In the genomic region with DNA sequence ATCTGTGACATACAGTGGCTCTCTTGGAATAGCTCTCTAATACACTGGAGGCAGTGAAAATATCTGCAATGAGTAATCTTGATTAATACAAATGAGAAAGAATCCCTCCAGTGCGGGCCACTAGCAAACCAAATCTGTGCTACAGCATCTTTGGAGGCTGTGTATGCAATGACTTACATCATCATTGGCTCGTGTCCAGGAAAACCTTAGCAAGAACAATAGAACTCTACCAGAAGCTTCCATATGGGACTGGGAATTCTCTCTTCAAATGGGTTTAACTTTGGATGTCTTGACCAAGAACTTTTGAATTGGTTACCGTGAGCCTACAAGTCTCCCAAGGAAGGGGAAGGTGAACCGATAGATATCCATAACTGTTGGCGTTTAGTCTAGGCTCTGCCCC, we compare ENCODE assay signal across 30 mouse cellular contexts. TPM values are rescaled to one million over a fixed set of nuclear protein-coding genes. Genes with fewer than 3 reads are reported as not detected.
DNase-seq lines count a peak whose midpoint lies in the region; ATAC-seq and TF ChIP-seq lines count a peak whose summit lies in the region.
"Had no signal": no experiment of that assay in that cellular context is flagged by ENCODE, and none has a peak within 500 bp of the region (broad histone marks: within the 10 kb centered on the region; RNA-seq: fewer than 3 reads in every experiment).

No protein-coding gene starts in this region.

- H3K27ac ChIP-seq in forebrain, embryonic 14.5 days (ENCODE audit: low read depth, low read length) = no peak overlapping the region
- no peak overlapping the region for H3K27ac ChIP-seq in forebrain, embryonic 11.5 days (ENCODE audit: low read depth, low read length)
- no peak overlapping the region for H3K27ac ChIP-seq in kidney, postnatal 0 days
- no peak overlapping the region for H3K27ac ChIP-seq in liver, embryonic 12.5 days
- H3K27ac ChIP-seq: embryonic facial prominence, embryonic 15.5 days; hindbrain, embryonic 13.5 days; layer of hippocampus, adult 2 months; midbrain, embryonic 15.5 days; neural tube, embryonic 13.5 days; stomach, embryonic 15.5 days had no signal

- H3K36me3 ChIP-seq in forebrain, embryonic 14.5 days (ENCODE audit: control insufficient read depth, insufficient read depth, low read length) = no peaks in the 10 kb centered on the region
- H3K36me3 ChIP-seq in forebrain, embryonic 11.5 days (ENCODE audit: control insufficient read depth, insufficient read depth, low read length) = no peaks in the 10 kb centered on the region
- H3K36me3 ChIP-seq in kidney, postnatal 0 days (ENCODE audit: insufficient read depth, low read length) = no peaks in the 10 kb centered on the region
- no peaks in the 10 kb centered on the region for H3K36me3 ChIP-seq in liver, embryonic 12.5 days
- H3K36me3 ChIP-seq: embryonic facial prominence, embryonic 15.5 days; hindbrain, embryonic 13.5 days; midbrain, embryonic 15.5 days; neural tube, embryonic 13.5 days; stomach, embryonic 15.5 days had no signal

- no peak overlapping the region for H3K9ac ChIP-seq in forebrain, embryonic 14.5 days (ENCODE audit: low read length)
- H3K9ac ChIP-seq in forebrain, embryonic 11.5 days (ENCODE audit: low read length) = no peak overlapping the region
- no peak overlapping the region for H3K9ac ChIP-seq in kidney, postnatal 0 days (ENCODE audit: low read depth, low read length)
- no peak overlapping the region for H3K9ac ChIP-seq in liver, embryonic 12.5 days
- H3K9ac ChIP-seq: embryonic facial prominence, embryonic 15.5 days; hindbrain, embryonic 13.5 days; midbrain, embryonic 15.5 days; neural tube, embryonic 13.5 days; stomach, embryonic 15.5 days had no signal

- ATAC-seq in forebrain, embryonic 14.5 days = peak; percentile 27; the same call in 1 of the 2 replicates
- ATAC-seq in forebrain, embryonic 11.5 days (replicated peaks; ENCODE audit: low FRiP score) = no peak
- ATAC-seq in kidney, postnatal 0 days (replicated peaks; ENCODE audit: low FRiP score, low read depth) = no peak
- no peak for ATAC-seq in liver, embryonic 12.5 days
- ATAC-seq: inflammation-experienced regulatory T-cells, adult 6 months; midbrain, embryonic 15.5 days had no signal

- H3K27me3 ChIP-seq in forebrain, embryonic 14.5 days (replicated peaks; ENCODE audit: control insufficient read depth, insufficient read depth, low read length) = no peaks in the 10 kb centered on the region
- no peaks in the 10 kb centered on the region for H3K27me3 ChIP-seq in forebrain, embryonic 11.5 days (ENCODE audit: control insufficient read depth, insufficient read depth, low read length)
- no peaks in the 10 kb centered on the region for H3K27me3 ChIP-seq in kidney, postnatal 0 days (ENCODE audit: insufficient read depth, low read length)
- no peaks in the 10 kb centered on the region for H3K27me3 ChIP-seq in liver, embryonic 12.5 days (replicated peaks)
- H3K27me3 ChIP-seq: embryonic facial prominence, embryonic 15.5 days; hindbrain, embryonic 13.5 days; midbrain, embryonic 15.5 days; neural tube, embryonic 13.5 days; stomach, embryonic 15.5 days had no signal

- 71% methylated on average over 5 of the region's 5 CpGs for WGBS in forebrain, embryonic 14.5 days
- WGBS in forebrain, embryonic 11.5 days = 85% methylated on average over 5 of the region's 5 CpGs
- WGBS in kidney, postnatal 0 days = 84% methylated on average over 5 of the region's 5 CpGs
- WGBS in lung, adult 2 months = 68% methylated on average over 5 of the region's 5 CpGs
- WGBS in liver, embryonic 12.5 days (ENCODE audit: insufficient replicate concordance) = 69% methylated on average over 5 of the region's 5 CpGs

- no peak overlapping the region for H3K4me3 ChIP-seq in forebrain, embryonic 14.5 days (ENCODE audit: low read depth, low read length)
- H3K4me3 ChIP-seq in forebrain, embryonic 11.5 days (ENCODE audit: low read depth, low read length) = no peak overlapping the region
- no peak overlapping the region for H3K4me3 ChIP-seq in kidney, postnatal 0 days (replicated peaks; ENCODE audit: low read depth, low read length)
- no peak overlapping the region for H3K4me3 ChIP-seq in lung, adult 2 months (replicated peaks; ENCODE audit: extremely low read depth, low read depth, low read length)
- H3K4me3 ChIP-seq in liver, embryonic 12.5 days = no peak overlapping the region
- H3K4me3 ChIP-seq: embryonic facial prominence, embryonic 15.5 days; hindbrain, embryonic 13.5 days; layer of hippocampus, adult 2 months; midbrain, embryonic 15.5 days; myocyte; neural tube, embryonic 13.5 days; stomach, embryonic 15.5 days had no signal

- no peak overlapping the region for H3K4me2 ChIP-seq in forebrain, embryonic 14.5 days (ENCODE audit: low read length)
- no peak overlapping the region for H3K4me2 ChIP-seq in forebrain, embryonic 11.5 days (ENCODE audit: low read depth, low read length, severe bottlenecking)
- no peak overlapping the region for H3K4me2 ChIP-seq in kidney, postnatal 0 days (ENCODE audit: low read length)
- H3K4me2 ChIP-seq in liver, embryonic 12.5 days = no peak overlapping the region
- H3K4me2 ChIP-seq: embryonic facial prominence, embryonic 15.5 days; heart, embryonic 11.5 days; hindbrain, embryonic 13.5 days; midbrain, embryonic 15.5 days; neural tube, embryonic 13.5 days; stomach, embryonic 15.5 days had no signal

- DNase-seq in forebrain, embryonic 14.5 days (ENCODE audit: low spot score) = peak; percentile 59
- DNase-seq in forebrain, embryonic 11.5 days (ENCODE audit: low spot score) = no peak
- peak; percentile 10 for DNase-seq in kidney, postnatal 0 days (ENCODE audit: low spot score)
- DNase-seq in kidney, adult 9 months = no peak
- peak; percentile 2 for DNase-seq in lung, postnatal 36 days
- no peak for DNase-seq in lung, adult 2 months
- peak; percentile 73 for DNase-seq in brain, adult 2 months (ENCODE audit: low read depth, low spot score)
- DNase-seq: adrenal gland, adult 8-10 months; cerebellum, adult 8-10 months; cerebellum, postnatal 36 days; embryo, embryonic 11 days; heart, postnatal 14 days; kidney, adult 18-20 months; kidney, postnatal 14 days; liver; lung, postnatal 4 days; thymus, adult 18-20 months; thymus, postnatal 36 days had no signal

- no peaks in the 10 kb centered on the region for H3K9me3 ChIP-seq in forebrain, embryonic 14.5 days (replicated peaks; ENCODE audit: control insufficient read depth, low read length)
- no peaks in the 10 kb centered on the region for H3K9me3 ChIP-seq in forebrain, embryonic 11.5 days (ENCODE audit: control insufficient read depth, low read length)
- H3K9me3 ChIP-seq in kidney, postnatal 0 days (replicated peaks; ENCODE audit: low read length) = no peaks in the 10 kb centered on the region
- H3K9me3 ChIP-seq in liver, embryonic 12.5 days (replicated peaks) = no peaks in the 10 kb centered on the region
- H3K9me3 ChIP-seq: embryonic facial prominence, embryonic 15.5 days; hindbrain, embryonic 13.5 days; midbrain, embryonic 15.5 days; neural tube, embryonic 13.5 days; stomach, embryonic 15.5 days had no signal

- no peak for TF ChIP-seq CTCF in kidney, postnatal 0 days (IDR thresholded peaks at IDR 0.05; ENCODE audit: low read depth)
- no peak for TF ChIP-seq CTCF in lung, adult 2 months (IDR thresholded peaks at IDR 0.05; ENCODE audit: insufficient read depth, low read length)

- H3K4me1 ChIP-seq in forebrain, embryonic 14.5 days (ENCODE audit: control insufficient read depth, insufficient read depth, low read length) = no peaks in the 10 kb centered on the region
- no peaks in the 10 kb centered on the region for H3K4me1 ChIP-seq in forebrain, embryonic 11.5 days (replicated peaks; ENCODE audit: control insufficient read depth, insufficient read depth, low read length)
- H3K4me1 ChIP-seq in kidney, postnatal 0 days (replicated peaks; ENCODE audit: insufficient read depth, low read length) = no peaks in the 10 kb centered on the region
- H3K4me1 ChIP-seq in lung, adult 2 months (ENCODE audit: control insufficient read depth, insufficient read depth, low read length) = no peaks in the 10 kb centered on the region
- H3K4me1 ChIP-seq in liver, embryonic 12.5 days = no peaks in the 10 kb centered on the region
- H3K4me1 ChIP-seq: embryonic facial prominence, embryonic 15.5 days; hindbrain, embryonic 13.5 days; midbrain, embryonic 15.5 days; neural tube, embryonic 13.5 days; stomach, embryonic 15.5 days had no signal

- TF ChIP-seq POLR2A in lung, adult 2 months (IDR thresholded peaks at IDR 0.05; ENCODE audit: borderline replicate concordance, extremely low read depth, low read depth, low read length) = no peak

RNA-seq across cellular contexts. Expression of a gene that starts 25.9 kb away (rescaled TPM):
- 1.8 and 2.1 TPM in 2 replicates for polyA plus RNA-seq in forebrain, embryonic 14.5 days (2014; fragmentation: Nextera tagmentation; extraction: Ambion mirVana)
- polyA plus RNA-seq in forebrain, embryonic 11.5 days (2014; fragmentation: Nextera tagmentation; extraction: Ambion mirVana) = 2.4 and 2.9 TPM in 2 replicates
- polyA plus RNA-seq in kidney, postnatal 0 days (2015; fragmentation: Nextera tagmentation; extraction: Ambion mirVana) = not detected in 2 replicates
- not detected in 2 replicates for polyA plus RNA-seq in lung, adult 2 months (2012; rRNA removed)
- polyA plus RNA-seq in liver, embryonic 12.5 days (2016; fragmentation: Nextera tagmentation; extraction: Ambion mirVana) = not detected in 2 replicates
- polyA plus RNA-seq: heart, embryonic 11.5 days; liver, embryonic 16.5 days; myocyte; stomach, embryonic 15.5 days had no signal

RNA-seq across cellular contexts. Expression of a gene that starts 29.1 kb away (rescaled TPM):
- polyA plus RNA-seq in forebrain, embryonic 14.5 days (2014; fragmentation: Nextera tagmentation; extraction: Ambion mirVana) = 0.06 TPM in 1 of 2 replicates, not detected in the other
- polyA plus RNA-seq in forebrain, embryonic 11.5 days (2014; fragmentation: Nextera tagmentation; extraction: Ambion mirVana) = 0.07 and 0.43 TPM in 2 replicates
- 0.89 and 1.1 TPM in 2 replicates for polyA plus RNA-seq in kidney, postnatal 0 days (2015; fragmentation: Nextera tagmentation; extraction: Ambion mirVana)
- polyA plus RNA-seq in lung, adult 2 months (2012; rRNA removed) = 0.20 and 0.47 TPM in 2 replicates
- polyA plus RNA-seq in liver, embryonic 12.5 days (2016; fragmentation: Nextera tagmentation; extraction: Ambion mirVana) = 0.04 and 0.14 TPM in 2 replicates
- polyA plus RNA-seq: frontal cortex, adult 2 months; hindbrain, embryonic 13.5 days; inflammation-experienced regulatory T-cells, adult 6 months had no signal

Comparison
In these comparisons a context has a peak if more than half of its experiments do, and no peak if none do; other contexts are left out.
1. DNase-seq: peak in forebrain, embryonic 14.5 days (single experiment), kidney, postnatal 0 days (single experiment), lung, postnatal 36 days (single experiment) and brain, adult 2 months (single experiment); none in forebrain, embryonic 11.5 days (single experiment), kidney, adult 9 months (single experiment) and lung, adult 2 months (single experiment).